Mouse (Mus musculus) mature B cell (primary cell): Measurements from ENCODE around the gene Hemgn.

Source experiments
- in situ Hi-C: fragments of 300-500 bp; cut with MboI; formaldehyde crosslinking; loops from 2 replicates; pipeline ENCODE4 v1.14.3; 2019

Gene Hemgn

GRCm38 (mm10) chr4:46356351-46357133 lies 56.8 kb downstream of the Hemgn start:
- in situ Hi-C loops = no loop called here

- in situ Hi-C loops = no loop called here
Observed at GRCm38 (mm10) chr4:46353045-46353444, 60.3 kb downstream of the Hemgn start.

GRCm38 (mm10) chr4:46349530-46349929 lies 63.8 kb downstream of the Hemgn start:
- in situ Hi-C loops = no loop called here

GRCm38 (mm10) chr4:46348897-46349296 lies 64.4 kb downstream of the Hemgn start:
- in situ Hi-C loops = no loop called here

- in situ Hi-C loops = no loop called here
Observed at GRCm38 (mm10) chr4:46347580-46348515, 65.5 kb downstream of the Hemgn start.

- in situ Hi-C loops = no loop called here
Observed at GRCm38 (mm10) chr4:46347141-46347540, 66.2 kb downstream of the Hemgn start.

- in situ Hi-C loops = no loop called here
Observed at GRCm38 (mm10) chr4:46346221-46346620, 67.1 kb downstream of the Hemgn start.

GRCm38 (mm10) chr4:46345773-46346100 lies 67.6 kb downstream of the Hemgn start:
- in situ Hi-C loops = no loop called here

GRCm38 (mm10) chr4:46345056-46345772 lies 68.1 kb downstream of the Hemgn start:
- in situ Hi-C loops = no loop called here

GRCm38 (mm10) chr4:46344288-46344687 lies 69.0 kb downstream of the Hemgn start:
- in situ Hi-C loops = no loop called here
